Mouse (Mus musculus) spleen, adult 2 months (tissue): ENCODE data around the gene Rnf146.

Experiments used
- CTCF ChIP-seq: fragments of 200-500 bp; IDR thresholded peaks from 2 replicates; pipeline ENCODE4 v1.5.1; 2011; ENCODE audit warnings: mild to moderate bottlenecking, inconsistent platforms; ENCODE audit not compliant: insufficient read depth, insufficient read length, insufficient replicate concordance; ENCODE audit errors: extremely low read depth
- POLR2A ChIP-seq: fragments of 200-500 bp; IDR thresholded peaks from 2 replicates; pipeline ENCODE4 v1.6.1; 2011; ENCODE audit warnings: low read depth, low read length, inconsistent platforms

DNA sequence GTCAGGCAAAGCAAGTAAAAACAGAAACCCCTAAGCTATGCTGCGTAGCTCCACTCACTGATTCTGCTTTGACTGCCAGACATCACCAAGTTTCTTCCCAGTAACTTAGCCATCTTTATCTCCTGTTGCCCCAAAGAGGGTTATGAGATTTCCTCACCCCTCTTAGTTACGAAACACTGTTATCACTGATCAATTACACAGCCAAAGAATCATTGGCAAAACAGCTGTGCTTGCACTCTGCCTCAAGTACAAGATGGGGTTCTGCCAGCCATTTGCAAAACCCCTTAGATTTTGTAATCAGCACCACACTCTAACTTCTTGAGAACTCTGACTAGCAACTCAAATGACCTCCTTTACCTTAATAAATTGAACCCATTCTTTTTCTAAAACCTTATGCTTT, 10.8 kb downstream of the Rnf146 start:
- TF ChIP-seq POLR2A (no peak), CTCF (no peak)
